Mouse (Mus musculus) urinary bladder, postnatal 4 days (tissue): ENCODE data around the gene Slc38a10.

Source experiments
- DNase-seq, 2 experiments: peaks; one replicate each; pipeline ENCODE4 v3.0.0; 2021 to 2022; ENCODE audit warnings: low spot score in 2 of 2

The Slc38a10 gene

DNA sequence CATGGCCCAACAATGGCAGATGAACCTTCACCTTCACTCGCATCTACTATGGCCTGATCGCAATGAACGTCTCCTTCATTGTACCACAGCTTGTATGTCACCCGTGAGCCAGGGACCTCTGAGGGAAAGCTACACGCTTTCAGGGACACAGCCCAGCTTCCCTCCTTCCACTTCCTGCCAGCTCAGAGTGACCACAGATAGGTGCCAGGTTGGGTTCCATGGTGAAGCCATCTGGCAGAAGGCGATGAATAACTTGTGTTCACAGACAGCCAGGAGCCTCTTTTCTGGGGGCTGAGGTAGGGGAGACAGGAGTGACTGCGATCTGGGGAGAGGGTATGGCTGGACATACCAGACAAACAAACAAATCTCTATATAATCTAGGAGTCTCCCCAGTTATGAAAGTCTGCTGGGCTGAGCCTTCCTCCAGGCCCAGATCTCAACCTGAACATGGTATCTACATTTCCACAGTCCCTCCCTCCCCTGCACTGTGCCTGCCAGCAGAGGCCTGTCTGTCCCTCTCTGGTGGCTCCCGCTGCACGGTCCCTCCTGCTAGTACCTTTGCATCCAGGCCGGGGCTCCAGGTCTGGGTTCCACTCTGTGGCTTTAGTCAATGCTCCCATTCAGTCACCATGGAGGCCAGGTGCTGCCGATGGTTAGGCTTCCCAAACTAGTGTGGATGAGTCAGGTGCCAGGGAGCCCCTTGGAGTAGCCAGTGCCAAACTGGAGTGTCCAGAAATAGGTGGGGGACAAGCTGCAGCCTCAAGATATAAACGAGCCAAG is 95.0 kb downstream of the Slc38a10 start:
- no peak for DNase-seq
